Mouse (Mus musculus): Measurements from ENCODE around the gene Nr1d1.

- TF ChIP-seq CTCF (IDR thresholded peaks at IDR 0.05; ENCODE audit: insufficient read depth, low read length) (no peak), POLR2A (IDR thresholded peaks at IDR 0.05; ENCODE audit: borderline replicate concordance, extremely low read depth, low read depth, low read length) (no peak)
These were observed 36.2 kb downstream of the Nr1d1 start for GRCm38 (mm10) chr11:98738925-98739324.
